Mouse (Mus musculus) heart, embryonic 14.5 days (tissue): ENCODE data around the gene Myd88. TPM values are rescaled to one million over a fixed set of nuclear protein-coding genes. Genes with fewer than 3 reads are reported as not detected.
A peak's percentile ranks its signal among the peaks of the same experiment; 100 is the strongest.

Experiments
- ATAC-seq: fragments of 200-750 bp; cut with Nextera tagmentation; 2 replicates; pipeline ENCODE4 v1.8.0; 2017; ENCODE audit warnings: low read depth, moderate TSS enrichment; ENCODE audit not compliant: insufficient number of reproducible peaks, insufficient read depth, low FRiP score
- H3K27ac ChIP-seq, 2 experiments: fragments of 200-500 bp in 1 of 2; fragments of 300-500 bp in 1 of 2; sonication (generic) in 1 of 2; replicated peaks in 1 of 2; 2 replicates each; pipeline ENCODE4 v1.5.1; 2012 to 2014; ENCODE audit warnings: low read depth in 2 of 2, low read length in 2 of 2, control low read depth in 1 of 2, mild to moderate bottlenecking in 1 of 2, mixed read lengths in 1 of 2; ENCODE audit not compliant: control insufficient read depth in 1 of 2, insufficient read depth in 1 of 2
- H3K27me3 ChIP-seq: fragments of 300-500 bp; sonication (generic); 2 replicates; pipeline ENCODE4 v1.6.1; 2014; ENCODE audit warnings: mild to moderate bottlenecking, low read length, control low read depth; ENCODE audit not compliant: control insufficient read depth, insufficient read depth
- H3K36me3 ChIP-seq: fragments of 300-500 bp; sonication (generic); 2 replicates; pipeline ENCODE4 v1.6.1; 2014; ENCODE audit warnings: mild to moderate bottlenecking, control low read depth, low read length, mixed read lengths; ENCODE audit not compliant: control insufficient read depth, insufficient read depth
- H3K4me1 ChIP-seq, 2 experiments: fragments of 200-500 bp in 1 of 2; fragments of 300-500 bp in 1 of 2; sonication (generic) in 1 of 2; 2 replicates each; pipeline ENCODE4 v1.6.1; 2012 to 2014; ENCODE audit warnings: low read length in 2 of 2, control low read depth in 1 of 2, mixed read lengths in 1 of 2; ENCODE audit not compliant: control insufficient read depth in 2 of 2, insufficient read depth in 2 of 2
- H3K4me2 ChIP-seq: fragments of 300-500 bp; sonication (generic); 2 replicates; pipeline ENCODE4 v1.6.1; 2014; ENCODE audit warnings: mild to moderate bottlenecking, low read length
- H3K4me3 ChIP-seq, 2 experiments: fragments of 200-500 bp in 1 of 2; fragments of 300-500 bp in 1 of 2; sonication (generic) in 1 of 2; 2 replicates each; pipeline ENCODE4 v1.5.1; 2012 to 2014; ENCODE audit warnings: low read length in 2 of 2, mild to moderate bottlenecking in 2 of 2, control low read depth in 1 of 2, low read depth in 1 of 2, moderate library complexity in 1 of 2; ENCODE audit not compliant: control insufficient read depth in 1 of 2, insufficient read depth in 1 of 2
- H3K9ac ChIP-seq: fragments of 300-500 bp; sonication (generic); 2 replicates; pipeline ENCODE4 v1.6.1; 2014; ENCODE audit warnings: mild to moderate bottlenecking, low read length
- H3K9me3 ChIP-seq: fragments of 300-500 bp; sonication (generic); 2 replicates; pipeline ENCODE4 v1.6.1; 2016; ENCODE audit warnings: low read length, control low read depth; ENCODE audit not compliant: control insufficient read depth
- WGBS: fragments of 180-500 bp; shearing (Covaris S2); extraction: QIAGEN DNeasy Blood & Tissue Kit; methylation state at CpG from one replicate; pipeline ENCODE4 v1.1.7; 2014; 5-methylcytosine and 5-hydroxymethylcytosine counted together
- polyA plus RNA-seq: library from polyadenylated mRNA; unstranded; fragments of >200 nt; fragmentation: Nextera tagmentation; extraction: Ambion mirVana; gene quantifications from 2 replicates; pipeline ENCODE4 v1.2.1, GENCODE M21; 2014

The Myd88 gene
- polyA plus RNA-seq, 1 experiment from 2014 or later, result 14.9 TPM

DNA sequence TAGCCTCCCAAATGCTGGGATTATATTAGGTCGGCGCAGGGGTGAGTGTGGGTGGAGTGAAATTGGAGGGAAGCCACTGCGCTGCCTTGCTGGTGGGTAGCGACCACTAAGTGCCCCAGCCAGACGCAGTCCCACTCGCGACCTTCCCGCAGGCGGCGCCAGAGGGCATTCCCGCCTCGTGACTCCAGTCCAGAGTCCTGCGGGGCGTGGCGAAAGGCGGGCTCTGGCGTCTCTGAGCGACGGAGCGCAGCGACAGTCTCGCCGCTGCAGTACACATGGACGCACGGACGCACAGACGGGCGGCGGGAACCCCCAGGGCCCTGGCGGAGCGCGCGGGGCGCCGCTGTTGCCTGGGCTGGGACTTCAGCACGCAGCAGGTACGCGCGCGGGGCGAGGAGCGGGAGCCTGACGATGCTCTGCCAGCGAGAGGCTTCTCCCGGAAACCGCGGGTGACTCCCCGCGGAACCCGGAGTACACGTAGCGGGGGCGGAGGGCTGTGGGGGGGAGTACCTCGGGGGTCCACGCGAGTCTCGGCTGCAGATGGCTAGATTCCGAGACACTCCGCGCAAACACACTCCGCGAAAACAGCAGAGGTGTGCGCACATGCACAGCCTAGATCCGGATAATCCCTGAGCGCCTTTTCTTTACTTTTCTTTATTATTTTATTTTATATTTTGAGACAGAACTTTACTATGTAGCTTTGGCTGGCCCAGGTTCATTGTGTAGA is 16.3 kb upstream of the Myd88 start, which contains the start of gene Xylb:
Gene Xylb (plus strand): TSS at position 51 of the 727 bp plus-strand sequence.
- H3K4me1 ChIP-seq, result peaks cover 2 to 5% of the 10 kb centered on the region in 2 experiments; a peak in 2 of 4 replicates
- H3K27ac ChIP-seq, result no peak within 1 kb of the TSS
- no peaks in the 10 kb centered on the region for H3K9me3 ChIP-seq
- H3K27me3 ChIP-seq, result no peaks in the 10 kb centered on the region
- peak within 1 kb of the TSS; percentile 99 for H3K4me2 ChIP-seq
- peak within 1 kb of the TSS; percentile 83 for H3K9ac ChIP-seq
- peak; percentile 85 for ATAC-seq
- H3K4me3 ChIP-seq, result peak within 1 kb of the TSS; percentile 75 to 94
- H3K36me3 ChIP-seq, result no peaks in the 10 kb centered on the region
- 2% methylated on average over 64 of the region's 65 CpGs for WGBS

DNA sequence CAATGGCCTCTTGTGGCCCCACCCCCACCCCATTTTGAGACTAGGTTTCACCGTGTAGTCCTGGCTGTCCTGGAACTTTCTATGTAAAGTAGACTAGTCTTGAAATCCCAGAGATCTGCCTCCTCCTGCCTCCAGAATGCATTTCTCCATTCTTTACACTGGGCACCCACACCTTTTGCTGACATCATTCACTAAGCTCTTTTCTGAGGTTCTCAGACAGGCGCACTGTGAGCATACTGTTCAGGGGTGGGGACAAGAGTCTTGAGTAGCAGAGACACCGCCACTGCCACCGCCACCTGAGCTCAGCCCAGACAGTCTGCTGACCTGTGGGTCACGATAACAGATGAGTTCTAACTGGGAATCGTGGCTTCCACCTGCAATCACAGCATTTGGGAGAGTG is 14.7 kb upstream of the Myd88 start:
- Histone ChIP-seq H3K4me2 (no peak overlapping the region), H3K4me1 (peaks cover 0 to 5% of the 10 kb centered on the region in 2 experiments; a peak in 1 of 4 replicates), H3K9me3 (no peaks in the 10 kb centered on the region), H3K36me3 (peaks cover 6% of the 10 kb centered on the region), H3K27ac (no peak overlapping the region), H3K27me3 (no peaks in the 10 kb centered on the region), H3K4me3 (no peak overlapping the region), H3K9ac (no peak overlapping the region)
- 78% methylated on average over 6 of the region's 6 CpGs for WGBS
- ATAC-seq, result no peak

DNA sequence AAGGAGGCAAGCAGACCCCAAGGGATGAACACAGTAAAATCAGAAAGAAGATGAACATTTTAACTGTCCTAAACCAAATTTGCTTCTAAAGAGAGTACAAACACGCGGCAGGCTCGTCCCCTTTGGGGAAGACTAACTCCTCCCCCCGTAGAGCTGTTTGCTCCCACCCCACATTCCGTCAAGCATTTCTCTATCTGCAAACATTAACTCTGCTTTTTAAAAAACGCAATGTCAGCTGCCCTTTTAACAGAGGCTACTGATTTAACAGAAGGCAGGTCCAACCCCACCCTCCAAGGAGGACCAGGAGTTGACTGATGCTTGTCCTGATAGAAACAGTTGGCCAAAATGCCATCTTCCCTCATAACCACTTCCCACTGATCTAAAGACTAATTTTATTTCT is 12.7 kb upstream of the Myd88 start:
- H3K36me3 ChIP-seq, result peaks cover 20% of the 10 kb centered on the region
- WGBS, result 80% methylated on average over 6 of the region's 6 CpGs
- no peak overlapping the region for H3K4me3 ChIP-seq
- no peak for ATAC-seq
- no peak overlapping the region for H3K9ac ChIP-seq
- peaks cover 0 to 5% of the 10 kb centered on the region in 2 experiments; a peak in 1 of 4 replicates for H3K4me1 ChIP-seq
- H3K4me2 ChIP-seq, result no peak overlapping the region
- no peaks in the 10 kb centered on the region for H3K27me3 ChIP-seq
- H3K27ac ChIP-seq, result no peak overlapping the region
- H3K9me3 ChIP-seq, result no peaks in the 10 kb centered on the region

DNA sequence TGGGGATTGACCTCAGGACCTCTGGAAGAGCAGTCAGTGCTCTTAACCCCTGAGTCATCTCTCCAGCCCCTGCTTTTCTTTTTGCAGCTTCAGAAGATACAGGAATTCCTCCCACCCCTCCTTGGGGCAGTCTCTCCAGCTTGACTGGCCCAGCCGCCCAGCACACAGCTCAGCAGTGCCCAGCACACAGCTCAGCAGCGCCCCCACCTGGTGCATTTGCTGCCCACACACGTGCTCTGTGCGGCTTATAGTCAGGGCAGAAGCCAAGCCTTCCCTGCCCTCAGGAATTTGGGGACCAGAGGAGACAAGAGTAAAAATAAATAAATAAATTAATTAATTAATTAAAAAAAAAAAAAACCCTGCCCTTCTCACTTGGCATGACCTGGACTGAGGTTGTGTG is 10.8 kb upstream of the Myd88 start:
- ATAC-seq, result peak; percentile 58; the same call in 1 of the 2 replicates
- Histone ChIP-seq H3K4me2 (no peak overlapping the region), H3K4me1 (no peaks in the 10 kb centered on the region; a peak in 1 of 4 replicates), H3K4me3 (no peak overlapping the region), H3K9ac (no peak overlapping the region), H3K27me3 (no peaks in the 10 kb centered on the region), H3K27ac (no peak overlapping the region), H3K36me3 (peaks cover 36% of the 10 kb centered on the region), H3K9me3 (no peaks in the 10 kb centered on the region)
- 22% methylated on average over 4 of the region's 4 CpGs for WGBS

DNA sequence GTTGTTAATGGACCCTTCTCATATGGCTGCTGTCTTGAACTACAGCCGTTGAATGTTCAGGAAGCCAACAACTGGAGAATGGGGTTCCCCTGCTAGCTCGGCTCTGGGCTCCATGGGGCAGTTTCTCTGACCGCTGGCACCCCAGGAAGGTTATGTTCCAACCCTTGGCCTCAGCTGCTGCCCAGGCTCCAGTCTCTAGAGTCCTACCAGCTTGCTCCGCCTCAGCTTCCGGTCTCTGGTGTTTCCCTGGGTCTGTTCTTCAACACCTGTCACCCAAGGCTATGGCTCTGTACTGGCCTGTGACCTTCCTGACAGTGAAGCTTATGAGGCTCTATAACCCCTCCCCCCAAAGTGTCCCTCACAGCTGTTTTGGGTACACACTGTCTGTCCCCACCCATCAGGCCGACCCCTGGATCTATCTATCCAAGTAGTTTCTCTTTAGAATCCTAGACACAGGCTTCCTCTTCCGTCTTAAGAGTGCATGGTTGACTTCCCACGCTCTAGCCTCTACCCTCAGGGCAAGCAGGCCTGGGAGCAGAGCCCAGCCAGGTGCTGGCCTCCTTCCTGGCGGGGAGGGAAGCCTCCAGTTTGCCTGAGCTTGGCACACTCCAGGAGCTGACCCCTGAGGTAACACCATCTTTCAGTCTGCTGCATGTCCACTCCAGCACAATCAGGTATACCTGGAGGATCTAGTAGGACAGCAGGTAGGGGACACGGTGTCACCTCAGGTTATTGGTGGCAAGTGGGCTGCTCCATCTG is 9.9 kb upstream of the Myd88 start:
- Histone ChIP-seq H3K27me3 (no peaks in the 10 kb centered on the region), H3K9me3 (no peaks in the 10 kb centered on the region), H3K4me3 (no peak overlapping the region), H3K27ac (no peak overlapping the region), H3K36me3 (peaks cover 45% of the 10 kb centered on the region), H3K4me1 (no peaks in the 10 kb centered on the region), H3K4me2 (no peak overlapping the region), H3K9ac (no peak overlapping the region)
- WGBS, result 90% methylated on average over 10 of the region's 10 CpGs
- ATAC-seq, result no peak

DNA sequence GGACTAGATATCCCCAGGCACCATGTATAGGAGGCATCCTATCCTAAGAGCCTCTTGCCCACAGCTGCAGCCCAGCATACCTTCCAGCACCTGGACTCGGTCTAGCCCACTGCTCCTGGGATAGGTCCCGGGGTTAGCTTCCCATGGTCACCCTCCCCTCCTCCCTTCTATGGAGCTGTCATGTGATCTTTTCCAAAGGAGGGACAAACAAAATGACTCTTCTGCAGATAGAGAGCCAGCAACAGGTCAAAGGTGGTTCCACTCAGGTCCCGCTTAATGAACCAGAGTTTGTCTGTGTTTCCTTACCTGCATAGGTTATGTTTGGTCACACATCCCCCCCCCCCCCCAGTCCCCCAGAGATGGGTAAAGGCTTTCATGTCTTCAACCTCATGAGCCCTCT is 9.3 kb upstream of the Myd88 start:
- Histone ChIP-seq H3K27ac (no peak overlapping the region), H3K36me3 (peaks cover 51% of the 10 kb centered on the region), H3K9ac (no peak overlapping the region), H3K4me3 (no peak overlapping the region), H3K9me3 (no peaks in the 10 kb centered on the region), H3K27me3 (no peaks in the 10 kb centered on the region), H3K4me1 (no peaks in the 10 kb centered on the region), H3K4me2 (no peak overlapping the region)
- ATAC-seq, result no peak
- WGBS, result 89% methylated on average over 3 of the region's 3 CpGs

DNA sequence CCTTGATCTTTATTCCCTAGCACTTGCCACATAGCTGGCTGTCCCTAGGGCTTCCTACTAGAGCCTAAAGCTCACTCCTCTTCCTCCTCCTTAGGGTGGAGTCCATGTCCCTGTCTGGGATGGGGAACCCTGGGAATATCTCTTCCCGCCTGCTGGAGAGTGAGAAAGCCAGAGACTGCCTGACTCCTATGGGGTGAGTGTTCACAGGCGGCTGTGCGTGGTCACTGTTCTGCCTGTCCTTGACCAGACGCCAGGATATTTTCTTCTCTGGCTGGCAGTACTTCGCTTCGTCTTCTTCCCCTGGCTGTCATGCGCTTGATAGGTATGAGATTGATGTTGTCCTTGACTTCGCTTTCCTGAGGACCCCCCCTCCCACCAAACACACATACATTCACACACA is 5.2 kb upstream of the Myd88 start:
- Histone ChIP-seq H3K4me2 (no peak overlapping the region), H3K27me3 (no peaks in the 10 kb centered on the region), H3K9me3 (no peaks in the 10 kb centered on the region), H3K36me3 (peaks cover 78% of the 10 kb centered on the region), H3K27ac (no peak overlapping the region), H3K4me1 (peaks cover 4 to 8% of the 10 kb centered on the region in 2 experiments), H3K9ac (no peak overlapping the region), H3K4me3 (no peak overlapping the region)
- WGBS, result 86% methylated on average over 8 of the region's 8 CpGs
- no peak for ATAC-seq
